Mouse (Mus musculus): Measurements from ENCODE around the gene Fgg. TPM values are rescaled to one million over a fixed set of nuclear protein-coding genes. Genes with fewer than 3 reads are reported as not detected.

Gene Fgg
- polyA plus RNA-seq, 1 experiment from 2014 or later = not detected

DNA sequence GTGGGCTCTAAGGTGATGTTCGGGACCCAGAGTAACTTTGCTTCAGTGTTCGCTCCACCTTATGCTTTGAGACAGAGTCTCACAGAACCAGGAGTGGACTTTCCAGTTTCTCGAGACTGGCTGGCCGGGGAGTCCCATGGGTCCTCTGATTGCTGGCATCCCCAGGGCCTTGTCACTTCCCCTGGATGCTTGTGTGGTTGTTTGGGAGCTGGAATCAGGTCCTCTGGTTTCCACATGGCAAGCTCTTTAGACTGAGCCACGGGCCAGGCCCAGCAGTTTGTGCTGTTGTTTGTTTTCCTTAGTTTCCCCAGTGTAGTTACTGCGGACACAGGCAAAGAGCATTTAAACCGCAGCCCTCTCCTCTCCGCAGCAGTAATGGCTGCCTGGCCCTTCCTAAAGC is 26.3 kb downstream of the Fgg start:
- H3K4me3 ChIP-seq (ENCODE audit: low read length) = no peak overlapping the region
- 75% methylated on average over 8 of the region's 8 CpGs for WGBS
- H3K4me2 ChIP-seq (replicated peaks; ENCODE audit: low read depth, low read length) = no peak overlapping the region
- H3K27me3 ChIP-seq (ENCODE audit: control insufficient read depth, insufficient read depth, low read length) = no peaks in the 10 kb centered on the region
- no peak for ATAC-seq (ENCODE audit: low FRiP score, low TSS enrichment)
- H3K9me3 ChIP-seq (ENCODE audit: control insufficient read depth, low read length) = no peaks in the 10 kb centered on the region
- no peak overlapping the region for H3K27ac ChIP-seq (ENCODE audit: low read depth, low read length)
- no peak overlapping the region for H3K9ac ChIP-seq (ENCODE audit: low read depth, low read length)
- no peaks in the 10 kb centered on the region for H3K4me1 ChIP-seq (ENCODE audit: control insufficient read depth, insufficient read depth, low read length)
- no peaks in the 10 kb centered on the region for H3K36me3 ChIP-seq (ENCODE audit: control insufficient read depth, insufficient read depth, low read length)

DNA sequence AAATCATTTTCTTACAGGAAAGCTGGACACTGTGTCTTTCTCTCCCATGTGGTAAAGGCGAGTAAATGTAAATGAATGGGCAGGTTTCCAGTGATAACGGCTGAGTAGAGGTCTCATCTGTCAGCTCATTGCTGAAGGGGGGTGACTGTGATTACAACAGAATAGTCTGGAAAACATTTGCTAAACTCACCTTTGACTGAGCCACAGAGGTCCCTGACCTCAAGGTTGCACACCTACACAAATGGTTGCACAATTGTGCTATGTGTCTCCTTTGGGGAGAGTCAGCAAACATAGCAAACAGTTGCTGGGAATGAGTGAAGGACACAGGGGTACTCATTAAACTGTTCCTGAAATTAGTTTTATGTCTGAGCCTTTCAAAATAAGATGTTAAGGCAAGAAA is 31.3 kb downstream of the Fgg start:
- H3K4me1 ChIP-seq (ENCODE audit: control insufficient read depth, insufficient read depth, low read length) = no peaks in the 10 kb centered on the region
- no peak for ATAC-seq (ENCODE audit: low FRiP score, low TSS enrichment)
- H3K36me3 ChIP-seq (ENCODE audit: control insufficient read depth, insufficient read depth, low read length) = no peaks in the 10 kb centered on the region
- H3K27ac ChIP-seq (ENCODE audit: low read depth, low read length) = no peak overlapping the region
- H3K4me2 ChIP-seq (replicated peaks; ENCODE audit: low read depth, low read length) = no peak overlapping the region
- H3K9ac ChIP-seq (ENCODE audit: low read depth, low read length) = no peak overlapping the region
- H3K27me3 ChIP-seq (ENCODE audit: control insufficient read depth, insufficient read depth, low read length) = no peaks in the 10 kb centered on the region
- H3K4me3 ChIP-seq (ENCODE audit: low read length) = no peak overlapping the region
- no peaks in the 10 kb centered on the region for H3K9me3 ChIP-seq (ENCODE audit: control insufficient read depth, low read length)
- WGBS = 75% methylated on average over 2 of the region's 2 CpGs

- ATAC-seq (ENCODE audit: low FRiP score, low TSS enrichment) = no peak
- no peaks in the 10 kb centered on the region for H3K27me3 ChIP-seq (ENCODE audit: control insufficient read depth, insufficient read depth, low read length)
- H3K9me3 ChIP-seq (ENCODE audit: control insufficient read depth, low read length) = no peaks in the 10 kb centered on the region
- no peaks in the 10 kb centered on the region for H3K4me1 ChIP-seq (ENCODE audit: control insufficient read depth, insufficient read depth, low read length)
- H3K4me2 ChIP-seq (replicated peaks; ENCODE audit: low read depth, low read length) = no peak overlapping the region
- no peak overlapping the region for H3K4me3 ChIP-seq (ENCODE audit: low read length)
- H3K27ac ChIP-seq (ENCODE audit: low read depth, low read length) = no peak overlapping the region
- no peak overlapping the region for H3K9ac ChIP-seq (ENCODE audit: low read depth, low read length)
- WGBS = 74% methylated on average over 4 of the region's 4 CpGs
- no peaks in the 10 kb centered on the region for H3K36me3 ChIP-seq (ENCODE audit: control insufficient read depth, insufficient read depth, low read length)
Observed at GRCm38 (mm10) chr3:83039666-83040065, 32.1 kb downstream of the Fgg start.

- Histone ChIP-seq H3K27me3 (ENCODE audit: control insufficient read depth, insufficient read depth, low read length) (no peaks in the 10 kb centered on the region), H3K36me3 (ENCODE audit: control insufficient read depth, insufficient read depth, low read length) (no peaks in the 10 kb centered on the region), H3K4me3 (ENCODE audit: low read length) (no peak overlapping the region), H3K9me3 (ENCODE audit: control insufficient read depth, low read length) (no peaks in the 10 kb centered on the region), H3K27ac (ENCODE audit: low read depth, low read length) (no peak overlapping the region), H3K4me2 (replicated peaks; ENCODE audit: low read depth, low read length) (no peak overlapping the region), H3K4me1 (ENCODE audit: control insufficient read depth, insufficient read depth, low read length) (no peaks in the 10 kb centered on the region), H3K9ac (ENCODE audit: low read depth, low read length) (no peak overlapping the region)
- 93% methylated on average over 5 of the region's 5 CpGs for WGBS
- ATAC-seq (ENCODE audit: low FRiP score, low TSS enrichment) = no peak
Observed at GRCm38 (mm10) chr3:83042451-83042850, 34.9 kb downstream of the Fgg start.

DNA sequence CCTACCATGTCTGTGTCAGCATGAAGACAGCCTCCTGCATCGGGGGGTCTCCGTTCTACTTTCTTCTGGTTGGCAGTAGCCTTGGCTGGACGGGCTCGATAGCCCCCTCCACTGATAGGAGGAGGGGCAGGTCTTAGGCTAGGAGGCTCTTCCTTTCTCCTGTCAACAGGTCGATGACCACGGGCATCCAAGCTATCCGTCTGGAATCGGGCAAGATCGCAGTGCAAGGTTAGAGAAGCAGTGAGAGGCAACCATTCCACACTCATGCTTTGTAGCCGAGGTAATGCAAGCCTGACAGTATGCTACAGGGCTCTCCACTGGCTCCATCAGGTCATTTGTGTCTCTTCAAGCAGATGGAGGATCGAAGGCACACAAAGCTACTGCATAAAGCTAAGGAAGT is 39.1 kb downstream of the Fgg start:
- Histone ChIP-seq H3K27ac (ENCODE audit: low read depth, low read length) (no peak overlapping the region), H3K4me1 (ENCODE audit: control insufficient read depth, insufficient read depth, low read length) (no peaks in the 10 kb centered on the region), H3K4me3 (ENCODE audit: low read length) (no peak overlapping the region), H3K9ac (ENCODE audit: low read depth, low read length) (no peak overlapping the region), H3K27me3 (ENCODE audit: control insufficient read depth, insufficient read depth, low read length) (no peaks in the 10 kb centered on the region), H3K4me2 (replicated peaks; ENCODE audit: low read depth, low read length) (no peak overlapping the region), H3K9me3 (ENCODE audit: control insufficient read depth, low read length) (no peaks in the 10 kb centered on the region), H3K36me3 (ENCODE audit: control insufficient read depth, insufficient read depth, low read length) (no peaks in the 10 kb centered on the region)
- WGBS = 88% methylated on average over 11 of the region's 11 CpGs
- ATAC-seq (ENCODE audit: low FRiP score, low TSS enrichment) = no peak

DNA sequence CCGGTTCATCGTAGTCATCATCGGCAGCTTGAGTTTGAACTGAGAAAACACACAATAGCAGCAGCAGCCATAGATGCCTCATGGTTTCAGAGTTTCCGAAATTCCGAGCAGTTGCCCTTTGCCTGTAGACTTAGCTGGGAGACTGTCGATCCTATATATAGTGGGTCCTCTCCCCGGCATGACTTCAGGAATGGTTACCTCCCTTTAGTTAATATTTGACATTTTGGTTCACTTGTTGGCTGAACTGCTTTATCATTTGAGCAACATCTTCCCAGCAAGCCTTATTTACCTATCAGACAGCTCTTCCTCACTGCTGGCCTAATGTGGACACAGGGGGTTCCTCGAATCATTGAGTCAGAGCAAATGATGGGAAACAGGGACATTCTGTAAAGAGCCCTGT is 42.2 kb downstream of the Fgg start, which contains the start of gene Fgb:
Fgb (minus strand) TSS at position 184 of the 400 bp plus-strand sequence.
- no peak within 1 kb of the TSS for H3K27ac ChIP-seq (ENCODE audit: low read depth, low read length)
- H3K9me3 ChIP-seq (ENCODE audit: control insufficient read depth, low read length) = no peaks in the 10 kb centered on the region
- ATAC-seq (ENCODE audit: low FRiP score, low TSS enrichment) = no peak
- no peak within 1 kb of the TSS for H3K9ac ChIP-seq (ENCODE audit: low read depth, low read length)
- WGBS = 83% methylated on average over 8 of the region's 8 CpGs
- H3K36me3 ChIP-seq (ENCODE audit: control insufficient read depth, insufficient read depth, low read length) = no peaks in the 10 kb centered on the region
- no peaks in the 10 kb centered on the region for H3K27me3 ChIP-seq (ENCODE audit: control insufficient read depth, insufficient read depth, low read length)
- H3K4me3 ChIP-seq (ENCODE audit: low read length) = no peak within 1 kb of the TSS
- no peak within 1 kb of the TSS for H3K4me2 ChIP-seq (replicated peaks; ENCODE audit: low read depth, low read length)
- no peaks in the 10 kb centered on the region for H3K4me1 ChIP-seq (ENCODE audit: control insufficient read depth, insufficient read depth, low read length)

DNA sequence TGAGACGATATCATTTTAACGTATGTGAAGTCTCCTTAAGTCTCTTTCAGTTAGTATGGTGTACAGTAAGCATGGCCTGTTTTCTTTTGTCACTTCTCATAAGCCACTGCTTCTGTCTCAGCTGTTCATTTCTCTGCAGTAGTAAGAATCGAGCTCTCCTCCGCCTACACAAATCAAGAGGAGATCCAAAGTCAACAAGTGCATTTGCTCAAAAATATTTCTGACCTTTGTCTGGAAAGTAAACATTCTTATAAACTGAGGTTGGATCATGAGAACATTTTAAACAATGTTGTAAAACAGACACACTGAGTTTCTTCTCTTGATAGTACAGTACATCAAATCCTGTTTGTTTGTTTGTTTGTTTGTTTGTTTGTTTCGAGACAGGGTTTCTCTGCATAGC is 43.1 kb downstream of the Fgg start:
- WGBS = 76% methylated on average over 5 of the region's 5 CpGs
- H3K4me2 ChIP-seq (replicated peaks; ENCODE audit: low read depth, low read length) = no peak overlapping the region
- H3K9ac ChIP-seq (ENCODE audit: low read depth, low read length) = no peak overlapping the region
- H3K4me1 ChIP-seq (ENCODE audit: control insufficient read depth, insufficient read depth, low read length) = no peaks in the 10 kb centered on the region
- H3K27me3 ChIP-seq (ENCODE audit: control insufficient read depth, insufficient read depth, low read length) = no peaks in the 10 kb centered on the region
- H3K4me3 ChIP-seq (ENCODE audit: low read length) = no peak overlapping the region
- H3K36me3 ChIP-seq (ENCODE audit: control insufficient read depth, insufficient read depth, low read length) = no peaks in the 10 kb centered on the region
- no peak for ATAC-seq (ENCODE audit: low FRiP score, low TSS enrichment)
- no peak overlapping the region for H3K27ac ChIP-seq (ENCODE audit: low read depth, low read length)
- no peaks in the 10 kb centered on the region for H3K9me3 ChIP-seq (ENCODE audit: control insufficient read depth, low read length)

GRCm38 (mm10) chr3:83052102-83052501 is 44.6 kb downstream of the Fgg start:
- Histone ChIP-seq H3K4me3 (ENCODE audit: low read length) (no peak overlapping the region), H3K27me3 (ENCODE audit: control insufficient read depth, insufficient read depth, low read length) (no peaks in the 10 kb centered on the region), H3K27ac (ENCODE audit: low read depth, low read length) (no peak overlapping the region), H3K4me1 (ENCODE audit: control insufficient read depth, insufficient read depth, low read length) (peaks cover 8% of the 10 kb centered on the region; the same call in 1 of the 2 replicates), H3K9ac (ENCODE audit: low read depth, low read length) (no peak overlapping the region), H3K36me3 (ENCODE audit: control insufficient read depth, insufficient read depth, low read length) (no peaks in the 10 kb centered on the region; the same call in 1 of the 2 replicates), H3K9me3 (ENCODE audit: control insufficient read depth, low read length) (no peaks in the 10 kb centered on the region), H3K4me2 (replicated peaks; ENCODE audit: low read depth, low read length) (no peak overlapping the region)
- ATAC-seq (ENCODE audit: low FRiP score, low TSS enrichment) = no peak
- WGBS = 83% methylated on average over 5 of the region's 5 CpGs

DNA sequence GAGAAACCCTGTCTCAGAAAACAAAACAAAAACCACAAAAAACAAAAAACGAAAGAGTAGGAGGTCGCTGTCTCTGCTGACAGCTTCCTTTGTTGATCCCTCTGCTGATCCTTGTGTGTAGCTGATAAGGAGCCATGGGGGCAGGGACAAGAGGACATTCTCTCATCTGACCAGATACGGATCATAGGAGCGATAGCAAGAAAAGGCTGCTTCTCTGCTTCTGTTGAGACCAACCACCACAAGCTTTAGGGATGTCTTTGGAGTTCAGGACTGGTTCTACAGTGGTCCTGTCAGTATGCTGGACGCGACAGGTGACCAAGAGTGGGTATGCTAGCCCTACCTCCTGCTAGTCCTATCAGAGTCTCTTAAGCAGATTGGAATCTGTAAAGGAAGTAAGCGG is 45.6 kb downstream of the Fgg start:
- Histone ChIP-seq H3K27ac (ENCODE audit: low read depth, low read length) (no peak overlapping the region), H3K4me1 (ENCODE audit: control insufficient read depth, insufficient read depth, low read length) (peaks cover 8% of the 10 kb centered on the region; the same call in 1 of the 2 replicates), H3K36me3 (ENCODE audit: control insufficient read depth, insufficient read depth, low read length) (peaks cover 8% of the 10 kb centered on the region; the same call in 1 of the 2 replicates), H3K27me3 (ENCODE audit: control insufficient read depth, insufficient read depth, low read length) (no peaks in the 10 kb centered on the region), H3K4me2 (replicated peaks; ENCODE audit: low read depth, low read length) (no peak overlapping the region), H3K9ac (ENCODE audit: low read depth, low read length) (no peak overlapping the region), H3K4me3 (ENCODE audit: low read length) (no peak overlapping the region), H3K9me3 (ENCODE audit: control insufficient read depth, low read length) (no peaks in the 10 kb centered on the region)
- 93% methylated on average over 7 of the region's 7 CpGs for WGBS
- no peak for ATAC-seq (ENCODE audit: low FRiP score, low TSS enrichment)
